Mouse (Mus musculus) cerebellum, adult 11-12 months (tissue): ENCODE data around the gene AU022252.
"Not testable (repeated sequence)": the region's sequence is repeated elsewhere in the genome, so short reads cannot be mapped to it uniquely, and the experiment has no call there.

Source experiments
- DNase-seq: peaks from one replicate; pipeline ENCODE4 v3.0.0; 2022

AU022252 gene

GRCm38 (mm10) chr4:119232410-119233255 lies at the start of gene AU022252, which contains the start of gene P3h1:
Gene AU022252 (minus strand): TSS chr4:119232712.
Gene P3h1 (plus strand): TSS chr4:119232915.
- DNase-seq = peak; percentile 99

- not testable (repeated sequence) for DNase-seq
Measured at GRCm38 (mm10) chr4:119278784-119279183, 46.3 kb upstream of the AU022252 start.

GRCm38 (mm10) chr4:119275726-119276125 lies 43.2 kb upstream of the AU022252 start:
- DNase-seq = no peak

- DNase-seq = no peak
Measured at GRCm38 (mm10) chr4:119275226-119275625, 42.7 kb upstream of the AU022252 start.

GRCm38 (mm10) chr4:119274627-119275026 lies 42.1 kb upstream of the AU022252 start:
- DNase-seq = no peak

- DNase-seq = no peak
Measured at GRCm38 (mm10) chr4:119266606-119267005, 34.1 kb upstream of the AU022252 start.

GRCm38 (mm10) chr4:119263459-119263858 lies 30.9 kb upstream of the AU022252 start:
- DNase-seq = no peak

GRCm38 (mm10) chr4:119262483-119262882 lies 30.0 kb upstream of the AU022252 start:
- no peak for DNase-seq

- no peak for DNase-seq
Measured at GRCm38 (mm10) chr4:119261087-119261713, 28.7 kb upstream of the AU022252 start.

- no peak for DNase-seq
Measured at GRCm38 (mm10) chr4:119259344-119260254, 27.1 kb upstream of the AU022252 start.

GRCm38 (mm10) chr4:119257083-119257482 lies 24.6 kb upstream of the AU022252 start:
- DNase-seq = no peak

GRCm38 (mm10) chr4:119255351-119255750 lies 22.8 kb upstream of the AU022252 start, which contains the start of gene Cldn19:
Gene Cldn19 (plus strand): TSS chr4:119255414.
- no peak for DNase-seq

- no peak for DNase-seq
Measured at GRCm38 (mm10) chr4:119254012-119254618, 21.6 kb upstream of the AU022252 start.

GRCm38 (mm10) chr4:119252025-119252808 lies 19.7 kb upstream of the AU022252 start:
- no peak for DNase-seq

GRCm38 (mm10) chr4:119248407-119248965 lies 16.0 kb upstream of the AU022252 start:
- DNase-seq = no peak

GRCm38 (mm10) chr4:119247462-119248235 lies 15.1 kb upstream of the AU022252 start:
- no peak for DNase-seq

- DNase-seq = no peak
Measured at GRCm38 (mm10) chr4:119246688-119247225, 14.2 kb upstream of the AU022252 start.

- DNase-seq = no peak
Measured at GRCm38 (mm10) chr4:119245961-119246360, 13.4 kb upstream of the AU022252 start.

- peak; percentile 50 for DNase-seq
Measured at GRCm38 (mm10) chr4:119245556-119245955, 13.0 kb upstream of the AU022252 start.
